Mouse (Mus musculus) stomach, postnatal 0 days (tissue): ENCODE results near the gene Hist1h1c.

ENCODE experiments used
- CTCF ChIP-seq: IDR thresholded peaks from 2 replicates; pipeline ENCODE4 v1.5.1; 2016; ENCODE audit warnings: antibody characterized with exemption, low read depth, mild to moderate bottlenecking, moderate library complexity
- EP300 ChIP-seq: optimal IDR thresholded peaks from 2 replicates; pipeline ENCODE3; 2016; ENCODE audit warnings: antibody characterized with exemption

DNA sequence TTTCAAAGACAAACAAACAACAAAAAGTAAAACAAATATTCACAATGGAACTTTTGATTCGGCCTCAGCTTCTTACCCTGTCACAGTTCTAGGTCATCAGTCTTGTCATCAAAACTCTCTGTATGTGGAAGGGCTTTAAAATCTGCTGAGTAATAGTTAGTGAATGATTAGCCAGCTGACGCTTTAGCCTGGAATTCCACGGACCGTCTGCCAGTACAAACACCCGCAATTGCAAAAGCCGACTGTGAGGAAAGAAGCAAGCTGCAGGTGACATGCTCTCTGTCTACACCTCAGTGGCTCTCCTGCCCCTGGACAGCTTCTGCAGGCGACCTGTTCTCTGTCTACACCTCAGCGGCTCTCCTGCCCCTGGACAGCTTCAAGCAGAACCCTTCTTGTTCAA lies 8.1 kb upstream of the Hist1h1c start:
- TF ChIP-seq CTCF: no peak
- no peak for TF ChIP-seq EP300
